Mouse (Mus musculus): ENCODE results near the gene Gcm2.

The Gcm2 gene

DNA sequence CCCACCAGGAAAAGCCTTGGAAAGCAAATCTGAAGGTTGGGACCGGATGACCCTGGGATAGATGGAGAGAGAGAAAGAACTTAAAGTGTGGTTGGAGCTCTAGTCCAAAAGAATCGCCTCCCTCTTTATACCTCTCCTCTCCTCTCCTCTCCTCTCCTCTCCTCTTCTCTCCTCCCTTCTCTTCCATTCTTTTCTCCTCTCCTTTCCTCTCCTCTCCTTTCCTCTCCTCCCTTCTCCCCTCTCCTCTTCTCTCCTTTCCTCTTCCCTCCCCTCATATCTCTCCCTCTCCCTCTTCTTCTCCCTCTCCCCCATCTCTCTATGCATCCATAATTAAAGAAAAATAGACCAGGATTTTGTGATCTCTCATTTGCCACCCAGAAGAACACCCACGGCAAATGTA is at the start of gene Gcm2:
Gene Gcm2, minus strand, starts transcription at position 101 of the 400 bp plus-strand sequence.
- no peak for DNase-seq (ENCODE audit: low spot score in 2 of 2)

DNA sequence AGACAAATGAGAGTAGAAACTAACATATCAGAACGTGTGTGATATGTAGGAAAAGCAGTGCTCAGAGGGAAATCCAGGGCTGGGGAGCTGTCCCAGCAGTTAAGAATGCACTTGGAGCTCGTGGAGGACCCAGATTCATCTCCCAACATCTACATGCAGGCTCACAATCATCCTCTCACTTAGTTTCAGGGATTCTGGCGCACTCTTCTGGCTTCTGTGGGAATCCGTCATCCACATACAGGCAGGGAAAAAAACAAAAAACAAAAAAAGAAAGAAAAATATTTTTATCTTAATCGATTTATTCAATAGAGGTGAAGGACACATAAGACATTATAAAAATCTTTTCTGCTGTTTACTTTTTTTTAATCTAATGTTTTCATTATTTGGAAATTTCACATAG is 47.6 kb upstream of the Gcm2 start:
- DNase-seq (ENCODE audit: low spot score in 2 of 2), result no peak

DNA sequence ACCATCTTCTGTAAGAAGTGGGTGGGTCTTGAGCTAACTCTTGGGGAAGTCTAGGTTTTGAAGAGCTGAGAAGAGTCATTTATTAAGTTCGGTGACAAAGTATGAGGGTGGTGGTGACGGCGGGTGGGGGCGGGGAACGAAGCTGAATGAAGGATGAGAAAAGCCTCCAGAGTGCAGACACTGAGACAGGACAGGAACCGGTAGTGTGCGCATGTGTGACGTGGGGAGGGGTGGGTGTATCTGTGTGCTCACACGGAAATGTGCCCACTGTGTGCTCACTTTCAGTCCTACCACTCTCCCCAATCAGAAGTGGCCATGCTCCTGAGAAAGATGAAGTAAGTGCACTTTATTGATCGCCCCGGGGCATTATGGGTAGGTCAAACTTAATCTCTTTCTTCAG is 42.3 kb upstream of the Gcm2 start:
- DNase-seq (ENCODE audit: low spot score in 2 of 2), result no peak

DNA sequence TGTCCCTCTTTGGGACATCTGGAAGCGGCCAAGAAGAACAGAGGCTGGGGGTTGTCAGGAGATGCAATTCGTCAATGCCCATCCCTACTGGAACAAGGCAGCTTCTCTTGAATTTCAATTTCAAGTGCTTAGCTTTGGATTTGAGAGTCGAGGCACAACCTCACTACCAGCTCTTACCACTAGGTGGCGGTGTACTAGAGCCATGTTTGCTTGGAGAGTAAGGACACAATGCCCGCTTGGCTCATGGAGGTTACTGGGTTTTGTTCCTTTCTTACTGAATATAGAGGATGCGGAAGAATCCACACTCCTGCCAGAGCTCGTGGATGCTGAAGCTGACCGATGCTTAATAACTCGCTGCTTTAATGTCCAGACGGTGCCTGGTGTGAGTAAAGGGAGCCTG is 35.4 kb upstream of the Gcm2 start:
- peak; percentile 32 to 66 for DNase-seq (ENCODE audit: low spot score in 2 of 2)

DNA sequence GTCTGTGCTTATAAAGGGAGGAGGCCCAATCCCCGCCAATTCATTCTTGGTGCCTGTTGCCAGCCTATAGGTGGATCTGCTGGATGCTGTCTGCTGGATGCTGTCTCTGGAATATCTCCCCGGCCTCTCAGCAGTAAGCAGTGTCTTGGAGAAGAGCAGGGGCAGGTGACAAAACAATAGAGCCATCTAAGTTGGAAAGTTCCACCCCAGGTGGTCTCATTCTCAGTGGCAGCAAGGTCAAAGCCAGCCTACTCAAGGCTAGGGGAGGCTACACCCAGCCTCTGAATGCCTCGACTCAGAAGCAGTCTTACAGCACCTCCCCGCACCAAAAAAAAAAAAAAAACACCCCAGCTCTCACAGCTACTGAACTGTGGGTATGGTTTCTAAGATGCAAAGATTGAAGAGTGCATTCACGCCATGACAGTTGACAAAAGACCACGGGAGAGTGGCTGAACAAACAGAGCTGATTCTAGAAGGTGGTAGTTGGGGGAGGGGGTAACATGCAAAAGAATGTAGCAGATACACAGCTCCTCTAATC is 34.7 kb upstream of the Gcm2 start:
- DNase-seq (ENCODE audit: low spot score in 2 of 2), result no peak

DNA sequence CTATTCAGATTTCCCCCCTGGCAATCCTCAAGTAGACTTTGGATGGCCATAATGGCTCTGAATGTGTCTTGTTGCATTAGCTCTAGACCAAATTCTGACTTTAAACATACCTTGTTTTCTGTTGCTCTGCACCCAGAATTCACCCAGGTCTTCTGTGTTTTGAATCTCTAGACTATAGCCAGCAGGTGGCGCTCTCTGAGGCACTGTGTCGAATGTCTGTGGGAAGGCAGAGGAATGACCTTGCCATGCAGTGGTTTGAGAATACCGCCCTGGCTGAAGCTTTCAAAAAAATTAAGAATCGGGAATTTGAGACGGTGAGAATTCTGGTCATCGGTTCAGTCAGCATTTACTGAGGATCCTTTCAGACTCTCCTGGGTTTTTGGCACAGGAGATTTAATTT is 24.1 kb upstream of the Gcm2 start:
- DNase-seq (ENCODE audit: low spot score in 2 of 2), result peak; percentile 27 to 75

DNA sequence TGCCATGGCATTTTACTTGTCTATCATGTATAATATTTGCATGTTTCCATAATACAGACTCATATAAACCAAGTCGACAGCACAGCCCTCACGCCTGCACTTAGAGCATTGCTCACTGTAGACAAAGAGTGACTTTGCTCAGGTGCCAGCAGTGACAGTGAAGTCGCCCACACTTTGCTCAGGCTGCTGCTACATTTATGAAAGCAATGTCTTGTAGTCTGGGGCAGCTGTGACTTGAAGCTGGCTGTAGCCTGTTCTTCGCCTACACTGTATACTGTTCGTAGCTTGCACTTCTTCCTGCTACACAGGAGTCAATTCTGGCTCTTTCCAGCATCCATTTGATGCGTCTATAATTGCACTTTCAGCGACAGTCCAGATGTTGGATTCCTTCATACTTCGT is 18.2 kb upstream of the Gcm2 start:
- DNase-seq (ENCODE audit: low spot score in 2 of 2), result no peak

DNA sequence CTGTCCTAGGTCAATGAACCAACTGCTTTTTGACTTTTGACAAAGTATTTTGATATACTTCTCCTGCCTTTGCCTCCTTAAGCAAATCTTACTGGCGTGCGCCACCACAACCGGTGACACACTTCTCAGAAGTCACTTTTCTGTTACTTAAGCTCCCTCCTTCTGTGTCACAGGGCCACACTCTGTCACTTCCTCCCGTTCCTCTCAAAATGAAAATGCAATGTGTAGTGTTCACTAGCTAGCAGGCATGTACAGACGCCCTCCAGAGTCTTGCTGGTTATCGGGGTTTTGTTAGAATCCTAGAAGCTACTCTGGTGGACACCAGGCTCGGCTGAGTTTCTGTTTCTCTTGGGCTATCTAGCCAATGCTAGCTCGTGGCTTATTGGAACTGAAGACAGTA is 17.5 kb upstream of the Gcm2 start:
- no peak for DNase-seq (ENCODE audit: low spot score in 2 of 2)

DNA sequence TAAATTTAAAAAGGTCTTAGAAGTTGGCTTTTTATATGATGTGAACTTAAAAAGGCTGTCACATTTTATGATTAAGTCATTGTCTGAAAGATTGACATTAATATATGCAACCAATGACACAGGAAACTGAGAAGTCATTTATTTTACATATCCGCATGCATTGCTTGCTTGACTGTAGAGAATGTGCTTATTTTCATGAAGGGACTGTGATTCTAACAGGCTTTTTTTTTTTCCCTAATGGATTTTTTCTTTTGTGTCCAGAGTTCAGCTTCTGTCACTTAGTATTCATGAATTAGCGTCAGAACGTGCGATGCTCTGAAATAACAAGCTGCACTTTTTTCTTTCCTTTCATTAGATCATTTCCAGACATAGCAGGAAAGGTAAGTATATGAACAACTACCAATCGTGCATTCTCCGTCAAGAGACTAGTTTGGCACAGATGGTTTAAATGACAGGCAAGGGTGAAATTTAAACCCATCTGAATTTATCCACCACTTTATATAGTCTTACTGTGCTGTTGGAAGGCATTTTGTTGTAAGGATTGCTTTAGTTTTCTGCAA is 12.9 kb upstream of the Gcm2 start:
- DNase-seq (ENCODE audit: low spot score in 2 of 2), result no peak

DNA sequence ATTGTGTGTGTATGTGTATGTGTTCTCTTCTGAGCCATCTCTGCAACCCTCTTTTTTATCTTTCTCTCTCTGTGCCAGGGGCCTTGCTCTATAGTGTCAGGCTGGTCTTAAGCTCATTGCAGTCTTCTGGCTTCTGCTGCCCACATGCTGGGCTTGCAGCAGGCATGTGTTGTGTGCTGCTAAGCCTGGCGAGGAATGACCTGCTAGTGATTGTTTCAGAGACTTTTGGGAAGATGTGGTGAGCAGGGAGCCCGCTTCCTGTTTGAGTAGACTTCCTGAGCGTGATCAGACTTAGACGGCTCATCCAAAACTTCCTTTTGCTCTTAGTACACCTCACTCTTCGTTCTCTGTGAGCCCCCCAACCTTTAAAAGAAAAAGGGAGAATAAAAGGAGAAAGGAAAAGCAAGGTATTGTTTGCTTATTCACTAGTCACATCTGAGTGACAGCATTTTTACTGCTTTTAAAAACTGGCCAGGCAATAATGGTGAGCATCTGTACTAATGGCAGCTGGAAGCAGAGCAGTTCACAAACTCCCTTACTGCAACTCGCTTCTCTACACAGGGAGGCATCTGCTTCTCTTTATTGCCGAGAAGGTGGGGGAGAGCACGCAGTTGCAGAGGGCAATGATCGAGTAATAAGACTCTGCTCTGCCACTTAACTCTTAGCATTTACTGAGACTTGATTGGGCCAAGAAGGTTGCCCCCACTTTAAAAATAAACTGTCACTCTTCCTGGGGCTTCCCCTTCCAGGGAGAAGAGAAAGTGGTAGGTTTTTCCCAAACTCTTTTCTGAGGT is 8.5 kb upstream of the Gcm2 start:
- no peak for DNase-seq (ENCODE audit: low spot score in 2 of 2)

DNA sequence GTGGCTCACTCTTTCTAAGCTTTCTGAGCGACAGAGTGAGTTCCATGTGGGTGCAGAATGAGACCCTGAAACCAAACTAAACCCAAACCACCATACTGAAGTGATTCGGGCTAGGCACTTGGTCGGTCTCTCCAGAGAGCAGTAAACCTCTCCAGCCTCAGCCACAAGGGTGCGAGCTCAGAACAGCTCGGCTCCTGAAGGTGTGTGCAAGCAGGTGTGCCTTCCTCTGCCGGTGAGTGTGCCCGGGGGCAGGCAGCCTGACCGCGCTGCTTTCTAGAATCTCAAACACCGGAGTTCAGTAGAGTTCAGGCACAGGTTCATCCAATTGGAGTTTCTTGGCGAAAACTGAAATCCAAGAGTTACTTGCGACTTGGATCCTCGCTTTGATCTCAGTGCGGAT is 3.1 kb upstream of the Gcm2 start, which contains the start of gene Sycp2l:
Gene Sycp2l, plus strand, starts transcription at position 368 of the 400 bp plus-strand sequence.
- no peak for DNase-seq (ENCODE audit: low spot score in 2 of 2)

DNA sequence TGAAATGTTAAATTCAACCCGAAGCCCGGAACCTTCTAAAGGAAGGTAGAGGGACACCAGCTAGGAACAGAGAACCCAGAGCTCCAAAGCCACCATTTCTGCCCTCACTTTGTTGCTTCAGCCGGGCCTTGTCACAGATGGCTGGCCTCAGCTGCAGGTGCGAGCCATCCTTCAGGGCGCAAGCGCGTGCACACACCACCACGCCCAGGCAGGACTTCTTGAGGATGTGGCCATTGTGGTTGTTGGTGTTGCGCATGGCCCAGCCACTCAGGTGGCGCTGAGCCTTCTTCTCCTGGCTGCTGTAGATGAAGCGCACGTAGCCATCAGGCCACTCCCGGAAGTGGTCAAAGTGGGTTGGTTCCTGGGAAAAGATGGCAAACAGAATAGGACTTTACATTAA is 5.3 kb downstream of the Gcm2 start:
- peak in 1 of 2 experiments; percentile 21 for DNase-seq (ENCODE audit: low spot score in 2 of 2)

DNA sequence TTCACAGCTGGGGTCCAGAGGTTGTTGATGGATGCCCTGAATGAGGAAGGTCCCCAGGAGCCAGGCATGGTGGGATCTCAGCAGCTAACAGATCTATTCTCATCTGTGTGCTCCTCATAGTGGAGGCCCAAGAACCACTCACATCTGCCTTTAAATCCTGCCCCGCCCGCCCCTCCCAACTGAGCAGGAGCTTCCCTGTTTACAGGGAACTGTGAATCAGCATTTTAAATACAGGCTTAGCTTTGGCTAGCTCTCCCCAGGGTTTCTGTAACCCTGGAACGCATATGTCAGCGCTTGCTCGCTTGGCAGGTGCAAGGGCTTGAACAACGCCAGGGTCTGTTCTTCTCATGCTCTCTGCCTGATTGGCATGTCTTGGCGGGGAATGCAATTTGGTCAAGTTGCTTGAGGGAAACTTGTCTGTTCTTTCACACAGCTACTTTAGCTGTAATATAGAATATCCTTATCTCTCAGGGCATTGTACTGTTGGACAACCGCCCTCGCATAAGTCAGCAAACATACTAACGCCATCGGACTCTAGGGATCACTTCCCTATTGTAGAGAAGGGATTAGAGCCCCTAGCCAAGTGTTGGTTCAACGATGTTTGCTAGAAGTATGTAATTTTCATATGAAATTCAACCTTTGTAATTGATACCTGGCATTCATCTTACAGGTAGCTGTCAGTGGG is 6.9 kb downstream of the Gcm2 start:
- no peak for DNase-seq (ENCODE audit: low spot score in 2 of 2)

DNA sequence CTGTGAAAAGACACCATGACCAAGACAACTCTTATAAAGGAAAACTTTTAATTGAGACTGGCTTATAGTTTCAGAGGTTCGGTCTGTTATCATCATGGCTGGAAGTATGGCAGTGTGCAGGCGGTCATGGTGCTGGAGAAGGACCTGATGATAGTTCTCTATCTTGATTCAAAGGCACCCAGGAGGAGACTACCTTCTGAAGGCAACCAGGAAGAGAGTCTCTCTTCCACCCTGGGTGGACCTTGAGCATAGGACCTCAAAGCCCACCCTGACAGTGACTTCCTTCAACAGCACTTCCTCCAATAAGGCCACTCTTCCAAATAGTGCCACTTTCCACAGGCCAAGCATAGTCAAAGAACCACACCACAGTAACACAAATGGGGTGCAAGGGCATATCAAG is 10.8 kb downstream of the Gcm2 start:
- no peak for DNase-seq (ENCODE audit: low spot score in 2 of 2)

DNA sequence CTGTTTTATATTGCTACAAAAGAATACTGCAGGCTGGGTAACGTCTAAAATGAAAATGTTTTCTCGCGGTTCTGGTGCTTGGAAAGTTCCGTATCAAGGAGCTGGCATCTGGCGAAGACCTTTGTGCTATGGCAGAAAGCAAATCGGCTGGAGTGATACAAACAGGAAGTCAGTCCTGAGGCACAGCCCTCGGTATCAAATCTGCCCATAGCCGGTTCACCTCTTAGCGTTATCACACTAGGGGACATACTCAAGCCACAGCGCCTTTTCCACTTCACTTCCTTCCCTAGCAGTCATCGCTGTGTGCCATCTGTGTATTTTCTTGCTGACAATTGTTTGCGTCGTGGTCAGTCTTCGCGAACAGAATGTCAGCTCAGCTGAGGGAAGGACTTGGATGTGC is 12.5 kb downstream of the Gcm2 start:
- DNase-seq (ENCODE audit: low spot score in 2 of 2), result no peak

DNA sequence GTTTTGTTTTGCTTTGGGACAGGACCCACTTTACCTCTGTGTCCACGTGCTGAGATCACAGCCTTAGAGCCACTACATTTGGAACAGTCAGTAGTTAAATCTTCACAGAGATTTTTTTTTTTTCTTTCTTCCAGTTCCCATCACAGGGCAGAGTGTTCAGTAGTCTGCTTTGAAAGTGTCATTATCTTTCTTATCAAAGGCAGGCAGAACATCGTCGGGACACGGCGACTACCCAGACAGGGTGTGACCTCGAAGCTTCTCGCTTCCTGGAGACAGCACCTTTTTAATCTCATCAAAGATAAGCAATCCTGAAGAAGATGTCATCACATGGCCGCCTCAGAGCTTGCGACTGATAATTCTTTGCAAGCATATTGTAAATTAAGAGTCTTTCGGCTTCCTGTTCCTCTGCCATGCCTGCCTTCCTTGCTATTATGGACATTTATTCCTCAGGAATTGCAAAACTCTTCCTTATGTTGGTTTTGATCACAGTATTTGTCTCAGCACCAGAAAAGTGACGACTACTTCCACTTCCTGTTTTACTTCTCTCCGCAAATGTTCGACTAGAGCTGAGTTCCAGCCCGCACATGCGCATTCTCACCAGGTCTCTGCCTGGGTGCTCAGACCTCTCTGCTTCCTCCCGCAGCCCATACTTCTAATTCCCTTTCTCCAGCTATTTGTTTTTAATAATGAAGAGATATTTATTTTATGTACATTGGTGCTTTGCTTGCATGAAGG is 13.3 kb downstream of the Gcm2 start:
- peak in 1 of 2 experiments; percentile 70 for DNase-seq (ENCODE audit: low spot score in 2 of 2)

DNA sequence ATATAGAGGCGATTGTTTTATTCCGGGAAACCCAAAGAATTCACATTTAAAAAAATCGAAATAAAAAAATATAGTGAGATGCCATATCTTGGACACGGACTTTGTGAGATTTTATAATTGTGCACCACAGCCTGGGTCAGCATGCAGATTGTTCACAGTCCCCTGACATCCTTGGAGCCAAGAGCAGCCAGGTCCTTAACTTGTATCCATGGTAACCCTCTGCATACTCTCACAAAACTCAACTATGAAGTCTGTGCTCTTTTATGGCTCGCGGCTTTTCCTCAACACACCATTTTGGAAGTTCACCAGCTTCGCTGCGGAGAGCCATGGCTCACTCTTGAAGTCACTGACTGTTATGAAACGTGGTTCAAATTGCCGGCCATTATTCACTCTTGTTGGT is 16.7 kb downstream of the Gcm2 start:
- no peak for DNase-seq (ENCODE audit: low spot score in 2 of 2)

DNA sequence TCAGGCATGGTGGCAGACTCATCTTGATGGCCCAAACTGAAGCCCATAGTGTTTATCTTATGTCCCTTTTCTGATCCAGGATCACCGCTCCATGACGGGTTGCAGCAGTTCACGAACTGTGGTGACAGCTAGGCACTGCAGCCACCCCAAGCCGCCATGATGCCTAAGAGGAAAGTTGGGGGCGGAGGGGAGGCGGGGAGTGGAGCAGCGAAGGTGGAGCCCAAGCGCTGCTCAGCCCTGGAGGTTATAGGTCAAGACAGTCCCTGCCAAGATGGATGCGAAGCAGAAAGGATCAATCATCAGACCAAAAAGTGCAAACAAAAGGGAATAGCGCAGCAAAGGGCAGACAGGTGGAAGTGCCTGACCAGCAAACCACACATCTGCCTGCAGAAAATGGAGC is 19.6 kb downstream of the Gcm2 start:
- DNase-seq (ENCODE audit: low spot score in 2 of 2), result no peak

DNA sequence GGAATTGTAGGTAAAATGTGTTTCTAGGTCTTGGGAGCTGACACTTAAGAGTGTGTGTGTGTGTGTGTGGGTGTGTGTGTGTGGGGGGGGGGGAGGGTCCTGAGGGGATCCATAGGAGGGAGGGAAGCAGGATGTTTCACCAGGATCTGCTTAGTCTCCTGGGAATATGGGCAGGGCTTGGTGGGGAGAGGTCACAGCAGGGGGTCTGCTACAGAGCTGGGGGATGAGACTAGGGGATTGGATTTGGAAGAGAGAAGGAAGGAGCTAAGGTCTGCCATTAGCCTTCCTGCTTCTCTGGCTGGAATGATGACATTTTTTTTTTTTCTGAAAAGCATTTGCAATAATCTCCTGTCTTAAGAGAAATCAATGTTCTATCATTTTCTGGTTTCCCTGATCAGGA is 22.1 kb downstream of the Gcm2 start:
- DNase-seq (ENCODE audit: low spot score in 2 of 2), result no peak

DNA sequence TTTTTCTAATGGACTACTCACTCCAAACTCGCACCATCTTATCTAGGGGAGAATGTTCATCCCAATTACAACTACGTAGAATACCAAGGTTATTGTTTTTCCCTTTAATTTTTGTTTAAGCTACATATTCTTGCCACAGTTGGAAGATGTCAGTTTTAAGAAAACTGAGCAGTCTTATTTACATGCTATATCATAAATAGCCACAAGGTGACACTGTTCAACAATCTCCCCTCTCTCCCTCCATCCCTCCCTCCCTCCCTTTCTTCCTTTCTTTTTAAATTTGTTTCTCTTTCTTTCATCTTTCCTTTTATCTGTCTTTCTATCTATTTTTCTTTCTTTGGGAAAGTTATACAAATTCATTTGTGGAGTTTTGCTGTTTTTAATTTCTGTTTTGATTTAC is 25.7 kb downstream of the Gcm2 start:
- no peak for DNase-seq (ENCODE audit: low spot score in 2 of 2)

DNA sequence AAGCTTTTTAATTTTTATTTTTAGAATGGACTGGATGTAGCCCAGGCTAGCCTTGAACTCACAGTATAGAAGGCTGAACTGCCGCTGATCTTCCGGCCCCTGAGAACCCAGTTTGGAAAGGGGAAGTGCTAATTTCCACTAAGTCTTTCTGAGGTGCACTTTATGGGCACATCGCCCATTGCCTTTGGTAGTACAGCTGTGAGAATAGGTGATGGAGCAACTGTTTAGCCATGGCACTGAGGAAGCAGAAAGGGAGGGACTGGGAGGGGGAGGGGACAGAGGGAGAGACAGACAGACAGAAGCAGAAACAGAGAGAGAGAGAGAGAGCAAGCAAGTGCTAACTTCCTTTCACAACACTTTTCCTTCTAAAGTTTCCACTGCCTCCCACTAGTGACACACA is 26.3 kb downstream of the Gcm2 start:
- DNase-seq (ENCODE audit: low spot score in 2 of 2), result no peak

DNA sequence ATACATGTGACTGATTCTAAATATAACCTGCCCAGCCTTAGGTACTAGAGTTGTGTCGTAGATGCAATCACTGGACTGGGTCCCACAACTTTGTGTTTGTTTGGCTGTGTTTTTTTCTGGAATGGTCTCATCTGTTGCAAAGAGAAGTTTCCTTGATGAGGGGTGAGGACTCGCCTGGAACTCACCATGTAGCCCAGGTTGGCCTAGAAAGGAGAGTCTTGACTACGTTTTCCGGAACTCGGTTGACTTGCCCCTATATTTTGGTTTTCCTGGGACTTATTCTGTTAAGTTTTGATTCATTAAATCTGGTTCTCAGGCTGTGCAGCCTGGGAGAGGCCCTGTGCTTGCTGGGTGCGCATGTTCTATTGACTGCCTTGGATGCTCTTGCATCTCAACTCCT is 30.1 kb downstream of the Gcm2 start:
- DNase-seq (ENCODE audit: low spot score in 2 of 2), result no peak

Measured in spleen, postnatal 10 days (tissue).